Mouse (Mus musculus) neural tube, embryonic 15.5 days (tissue): Measurements from ENCODE around the gene Bach2. TPM values are rescaled to one million over a fixed set of nuclear protein-coding genes. Genes with fewer than 3 reads are reported as not detected.

Source experiments
- ATAC-seq: fragments of 200-750 bp; cut with Nextera tagmentation; 2 replicates; pipeline ENCODE4 v1.8.0; 2017; ENCODE audit warnings: mild to moderate bottlenecking, moderate TSS enrichment, moderate library complexity; ENCODE audit not compliant: low FRiP score
- H3K27ac ChIP-seq: fragments of 300-500 bp; sonication (generic); replicated peaks from 2 replicates; pipeline ENCODE4 v1.5.1; 2015; ENCODE audit warnings: mild to moderate bottlenecking, inconsistent platforms
- H3K27me3 ChIP-seq: fragments of 300-500 bp; sonication (generic); replicated peaks from 2 replicates; pipeline ENCODE4 v1.6.1; 2015; ENCODE audit warnings: inconsistent platforms
- H3K36me3 ChIP-seq: fragments of 300-500 bp; sonication (generic); 2 replicates; pipeline ENCODE4 v1.6.1; 2015; ENCODE audit warnings: inconsistent platforms
- H3K4me1 ChIP-seq: fragments of 300-500 bp; sonication (generic); 2 replicates; pipeline ENCODE4 v1.6.1; 2015; ENCODE audit warnings: inconsistent platforms
- H3K4me2 ChIP-seq: fragments of 300-500 bp; sonication (generic); 2 replicates; pipeline ENCODE4 v1.6.1; 2015; ENCODE audit warnings: inconsistent platforms, mild to moderate bottlenecking, moderate library complexity
- H3K4me3 ChIP-seq: fragments of 300-500 bp; sonication (generic); replicated peaks from 2 replicates; pipeline ENCODE4 v1.5.1; 2015; ENCODE audit warnings: mild to moderate bottlenecking, inconsistent platforms
- H3K9ac ChIP-seq: fragments of 300-500 bp; sonication (generic); replicated peaks from 2 replicates; pipeline ENCODE4 v1.6.1; 2015; ENCODE audit warnings: mild to moderate bottlenecking, inconsistent platforms
- H3K9me3 ChIP-seq: fragments of 300-500 bp; sonication (generic); replicated peaks from 2 replicates; pipeline ENCODE4 v1.6.1; 2016; ENCODE audit warnings: inconsistent platforms
- WGBS: fragments of 180-500 bp; shearing (Covaris S2); methylation state at CpG from one replicate; pipeline ENCODE4 v1.1.7; 2015; ENCODE audit warnings: mixed read lengths; 5-methylcytosine and 5-hydroxymethylcytosine counted together
- polyA plus RNA-seq: library from polyadenylated mRNA; unstranded; fragments of >200 nt; fragmentation: Nextera tagmentation; extraction: Ambion mirVana; gene quantifications from 2 replicates; pipeline ENCODE4 v1.2.1, GENCODE M21; 2015

Bach2 gene
- polyA plus RNA-seq, 1 experiment from 2014 or later = 24.3 TPM

GRCm38 (mm10) chr4:32245586-32245985 lies 7.0 kb downstream of the Bach2 start:
- Histone ChIP-seq H3K4me2 (no peak overlapping the region), H3K4me1 (peaks cover 82% of the 10 kb centered on the region), H3K9me3 (no peaks in the 10 kb centered on the region), H3K27ac (no peak overlapping the region), H3K4me3 (no peak overlapping the region), H3K9ac (no peak overlapping the region), H3K27me3 (no peaks in the 10 kb centered on the region), H3K36me3 (no peaks in the 10 kb centered on the region)
- WGBS = 81% methylated on average over 6 of the region's 6 CpGs
- no peak for ATAC-seq

DNA sequence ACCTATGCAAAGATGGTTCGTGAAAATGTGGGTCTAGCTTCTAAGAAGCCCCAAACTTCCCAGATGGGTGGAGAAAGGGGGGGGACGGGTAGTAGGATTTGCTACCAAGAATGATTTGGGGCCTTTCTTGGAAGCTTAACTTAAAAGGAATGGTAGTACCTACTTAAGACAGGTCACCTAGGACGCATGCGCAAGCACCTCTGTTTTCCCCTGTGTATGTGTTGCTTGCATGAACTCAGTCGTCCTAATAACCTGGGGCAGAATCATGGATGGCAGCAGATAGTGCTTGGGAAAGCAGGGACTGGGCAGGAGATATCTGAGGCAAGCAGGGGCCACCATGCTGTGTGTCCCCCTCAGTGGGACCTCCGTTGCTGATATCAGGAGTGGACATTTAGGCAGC lies 7.4 kb downstream of the Bach2 start:
- Histone ChIP-seq H3K9ac (no peak overlapping the region), H3K4me2 (no peak overlapping the region), H3K4me3 (no peak overlapping the region), H3K36me3 (no peaks in the 10 kb centered on the region), H3K27me3 (no peaks in the 10 kb centered on the region), H3K4me1 (peaks cover 82% of the 10 kb centered on the region), H3K9me3 (no peaks in the 10 kb centered on the region), H3K27ac (no peak overlapping the region)
- whole genome bisulfite sequencing = 83% methylated on average over 6 of the region's 6 CpGs
- ATAC-seq = no peak

DNA sequence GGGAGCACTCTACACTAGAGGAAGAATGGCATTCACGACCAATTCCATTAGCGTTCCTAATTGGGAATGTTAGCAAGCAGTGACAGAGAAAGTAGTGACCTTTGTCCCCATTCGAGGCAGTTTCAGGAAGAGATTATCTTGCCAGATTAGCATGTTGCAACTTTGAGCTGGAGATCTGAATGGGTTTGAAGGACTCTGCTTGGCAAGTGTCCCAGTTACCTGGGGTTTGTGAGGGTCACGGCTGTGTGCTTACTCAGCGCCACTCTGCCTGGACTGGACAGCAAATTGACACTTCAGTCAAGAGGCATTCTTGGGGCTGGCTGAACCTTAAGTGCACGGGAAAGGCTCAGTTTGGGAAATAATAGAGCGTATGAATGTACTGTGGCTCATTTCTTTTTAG lies 8.2 kb downstream of the Bach2 start:
- H3K4me1 ChIP-seq = peaks cover 78% of the 10 kb centered on the region
- H3K9me3 ChIP-seq = no peaks in the 10 kb centered on the region
- H3K4me2 ChIP-seq = no peak overlapping the region
- 27% methylated on average over 7 of the region's 7 CpGs for WGBS
- H3K36me3 ChIP-seq = no peaks in the 10 kb centered on the region
- no peak overlapping the region for H3K9ac ChIP-seq
- no peaks in the 10 kb centered on the region for H3K27me3 ChIP-seq
- H3K4me3 ChIP-seq = no peak overlapping the region
- no peak for ATAC-seq
- no peak overlapping the region for H3K27ac ChIP-seq

DNA sequence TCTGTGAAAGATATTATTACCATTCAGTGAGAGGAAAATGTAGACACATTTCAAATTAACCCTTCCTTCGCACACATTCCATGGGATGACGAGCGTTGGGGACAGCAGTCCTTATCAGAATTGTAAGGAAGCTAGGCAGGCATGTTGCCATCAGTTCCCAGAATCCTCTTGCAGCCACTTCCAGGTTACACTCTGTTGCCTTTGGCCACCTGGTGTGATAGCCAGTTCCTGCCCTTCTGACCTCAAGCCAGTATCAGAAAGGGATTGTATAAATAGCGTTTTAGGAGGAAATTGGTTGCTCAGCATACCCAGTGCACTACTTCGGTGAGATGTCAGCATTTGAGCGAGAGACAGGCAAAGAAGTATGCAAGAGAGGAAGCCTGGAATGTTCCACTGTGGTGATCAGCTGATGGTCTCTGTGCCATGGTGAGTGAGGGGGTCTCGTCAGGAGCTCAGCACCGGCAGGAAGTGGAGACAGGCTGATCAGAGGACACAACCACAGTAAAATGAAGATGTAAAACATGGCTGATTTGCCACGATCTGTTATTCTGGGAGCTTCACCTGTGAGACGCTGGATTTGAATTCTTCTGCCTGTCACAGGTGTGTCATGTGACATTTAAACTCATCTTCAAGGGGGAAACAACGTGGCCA lies 9.0 kb downstream of the Bach2 start:
- Histone ChIP-seq H3K4me1 (peaks cover 74% of the 10 kb centered on the region), H3K4me2 (no peak overlapping the region), H3K36me3 (no peaks in the 10 kb centered on the region), H3K9ac (no peak overlapping the region), H3K27me3 (no peaks in the 10 kb centered on the region), H3K27ac (no peak overlapping the region), H3K4me3 (no peak overlapping the region), H3K9me3 (no peaks in the 10 kb centered on the region)
- 80% methylated on average over 11 of the region's 11 CpGs for WGBS
- ATAC-seq = no peak

DNA sequence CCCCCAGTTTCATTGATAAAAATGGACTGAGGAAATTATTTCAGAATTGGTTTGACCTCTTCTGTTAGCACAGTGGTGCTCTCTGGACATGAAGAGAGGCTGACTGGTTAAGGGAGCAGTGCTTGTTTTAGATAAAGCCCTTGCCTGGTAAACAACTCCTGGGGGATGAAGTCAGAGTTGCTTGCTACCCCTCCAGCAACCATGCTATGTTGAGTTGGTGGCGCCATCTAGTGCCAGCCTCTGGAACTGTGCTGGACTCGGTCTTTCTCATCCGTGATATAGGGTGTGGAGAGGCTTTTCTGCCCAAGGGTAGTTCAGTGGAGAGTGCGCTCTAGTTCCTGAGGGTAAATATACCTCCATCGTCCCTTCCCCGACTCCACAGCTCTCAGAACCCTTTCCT lies 9.6 kb downstream of the Bach2 start:
- WGBS = 38% methylated on average over 6 of the region's 6 CpGs
- H3K36me3 ChIP-seq = no peaks in the 10 kb centered on the region
- no peak overlapping the region for H3K4me2 ChIP-seq
- H3K27ac ChIP-seq = no peak overlapping the region
- H3K4me1 ChIP-seq = peaks cover 67% of the 10 kb centered on the region
- ATAC-seq = no peak
- no peaks in the 10 kb centered on the region for H3K27me3 ChIP-seq
- no peak overlapping the region for H3K4me3 ChIP-seq
- H3K9me3 ChIP-seq = no peaks in the 10 kb centered on the region
- no peak overlapping the region for H3K9ac ChIP-seq

- ATAC-seq = no peak
Measured at GRCm38 (mm10) chr4:32248990-32249393, 10.4 kb downstream of the Bach2 start.

DNA sequence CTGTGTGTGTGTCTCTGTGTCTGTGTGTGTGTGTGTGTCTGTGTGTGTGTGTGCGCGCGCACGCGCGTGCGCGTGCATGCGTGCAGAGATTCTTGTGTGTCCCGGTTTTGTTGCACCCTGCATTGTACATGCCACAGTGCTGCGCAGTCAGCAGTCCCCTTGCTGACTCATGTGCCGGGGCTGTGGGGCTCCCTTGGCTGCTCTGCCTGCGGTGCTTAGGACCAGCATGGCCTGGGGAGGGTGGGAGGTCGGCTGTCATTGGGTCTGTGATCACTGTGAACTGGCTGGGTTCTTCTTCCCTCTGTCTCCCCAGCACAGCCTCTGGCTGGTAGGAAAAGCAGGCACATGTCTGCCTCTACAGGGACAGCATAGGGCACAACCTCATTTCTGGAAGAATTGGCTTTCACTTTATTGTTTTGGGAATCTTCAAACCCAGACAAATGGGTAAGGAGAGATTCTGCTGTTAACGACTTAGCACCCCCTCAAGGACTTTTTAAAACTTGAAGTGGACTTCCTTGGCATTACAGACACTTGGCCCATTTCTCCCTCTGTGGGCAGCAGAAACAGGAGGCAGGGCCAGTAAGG lies 11.2 kb downstream of the Bach2 start:
- H3K27me3 ChIP-seq = no peaks in the 10 kb centered on the region
- H3K4me1 ChIP-seq = peaks cover 57% of the 10 kb centered on the region
- WGBS = 59% methylated on average over 15 of the region's 15 CpGs
- peak overlapping the region; percentile 81 for H3K27ac ChIP-seq
- H3K4me2 ChIP-seq = peak overlapping the region; percentile 39
- peak; percentile 65 for ATAC-seq
- H3K36me3 ChIP-seq = no peaks in the 10 kb centered on the region
- no peaks in the 10 kb centered on the region for H3K9me3 ChIP-seq
- no peak overlapping the region; the same call in 1 of the 2 replicates for H3K9ac ChIP-seq
- H3K4me3 ChIP-seq = no peak overlapping the region

More at GRCm38 (mm10) chr4:32248990-32249393, 10.4 kb downstream of the Bach2 start:
- no peak overlapping the region for H3K4me3 ChIP-seq
- H3K4me1 ChIP-seq = peaks cover 62% of the 10 kb centered on the region
- H3K27ac ChIP-seq = no peak overlapping the region
- WGBS = 47% methylated on average over 9 of the region's 9 CpGs
- H3K36me3 ChIP-seq = no peaks in the 10 kb centered on the region
- H3K9me3 ChIP-seq = no peaks in the 10 kb centered on the region
- H3K4me2 ChIP-seq = no peak overlapping the region
- no peak overlapping the region for H3K9ac ChIP-seq
- no peaks in the 10 kb centered on the region for H3K27me3 ChIP-seq

GRCm38 (mm10) chr4:32250333-32251004 lies 11.9 kb downstream of the Bach2 start:
- peak overlapping the region; percentile 39 for H3K4me2 ChIP-seq
- H3K4me1 ChIP-seq = peaks cover 57% of the 10 kb centered on the region
- 0 out of 2 replicates have a peak overlapping the region, but pooled peaks have one; percentile 6 for H3K4me3 ChIP-seq
- ATAC-seq = peak; percentile 27; the same call in 1 of the 2 replicates
- peak overlapping the region; percentile 81 for H3K27ac ChIP-seq
- 8% methylated on average over 16 of the region's 16 CpGs for WGBS
- no peaks in the 10 kb centered on the region for H3K9me3 ChIP-seq
- no peaks in the 10 kb centered on the region for H3K27me3 ChIP-seq
- peak overlapping the region; percentile 12 for H3K9ac ChIP-seq
- no peaks in the 10 kb centered on the region for H3K36me3 ChIP-seq

DNA sequence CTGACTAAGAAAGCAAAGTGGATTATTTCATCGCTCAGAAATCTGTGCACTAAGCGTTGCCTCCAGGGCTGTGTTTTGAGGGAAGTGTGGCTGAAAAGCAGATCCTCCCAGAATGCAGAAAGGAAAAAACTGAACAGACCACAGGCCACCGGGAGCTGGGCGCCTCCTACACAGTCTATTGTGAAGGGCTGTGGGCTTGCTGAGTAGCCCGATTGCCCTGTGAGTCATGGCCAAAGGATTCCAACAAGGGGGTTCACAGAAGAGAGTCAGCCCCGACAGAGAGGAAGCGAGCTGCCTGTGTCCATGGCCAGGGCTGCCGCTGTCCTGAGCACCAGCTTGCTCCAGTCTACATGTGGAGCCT lies 12.4 kb downstream of the Bach2 start:
- peaks cover 54% of the 10 kb centered on the region for H3K4me1 ChIP-seq
- H3K9ac ChIP-seq = peak overlapping the region; percentile 12
- peak; percentile 25 for ATAC-seq

DNA sequence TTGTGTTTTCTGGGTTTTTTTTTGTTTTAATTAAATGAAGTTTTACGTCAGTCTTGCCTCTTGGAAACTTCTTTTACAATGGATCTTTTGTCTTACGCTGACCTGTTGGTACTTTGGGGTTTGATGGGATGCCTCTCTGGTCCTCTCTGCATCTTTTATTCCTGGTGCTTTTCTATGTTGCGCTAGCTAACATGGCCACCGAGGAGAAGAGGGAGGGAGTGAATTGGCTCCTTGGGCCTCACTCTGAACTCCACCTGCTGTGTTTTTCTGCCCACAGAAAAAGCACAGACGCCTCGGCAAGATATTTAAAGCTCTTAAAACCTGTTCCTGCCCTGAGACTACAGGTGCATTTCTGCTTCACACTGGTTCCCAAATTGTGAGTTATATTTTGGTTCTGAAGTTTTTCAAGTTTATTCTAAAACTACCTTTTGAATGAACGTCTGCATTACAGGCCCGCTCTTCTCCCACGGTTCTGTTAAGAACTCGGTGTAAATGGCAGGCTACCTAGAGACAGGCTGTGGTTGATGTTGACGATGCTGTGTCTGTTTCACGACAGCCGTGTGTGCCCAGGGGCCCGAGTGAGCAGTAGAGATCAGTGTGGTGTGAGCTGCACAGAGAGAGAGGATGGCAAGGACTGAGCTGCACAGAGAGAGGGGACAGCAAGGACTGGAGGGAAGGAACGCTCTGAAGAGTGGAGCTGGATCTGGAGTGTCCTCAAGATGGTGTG lies 13.5 kb downstream of the Bach2 start:
- Histone ChIP-seq H3K36me3 (no peaks in the 10 kb centered on the region), H3K27ac (no peak overlapping the region; the same call in 1 of the 2 replicates), H3K4me2 (no peak overlapping the region), H3K9ac (no peak overlapping the region), H3K4me1 (peaks cover 43% of the 10 kb centered on the region), H3K4me3 (no peak overlapping the region), H3K27me3 (no peaks in the 10 kb centered on the region), H3K9me3 (no peaks in the 10 kb centered on the region)
- 48% methylated on average over 15 of the region's 15 CpGs for WGBS
- no peak for ATAC-seq

More for the DNA sequence above, 12.4 kb downstream of the Bach2 start:
- H3K27ac ChIP-seq = peak overlapping the region; percentile 81
- H3K4me2 ChIP-seq = peak overlapping the region; percentile 39
- no peaks in the 10 kb centered on the region for H3K36me3 ChIP-seq
- no peaks in the 10 kb centered on the region for H3K9me3 ChIP-seq
- H3K4me3 ChIP-seq = 0 out of 2 replicates have a peak overlapping the region, but pooled peaks have one; percentile 6
- no peaks in the 10 kb centered on the region for H3K27me3 ChIP-seq
- WGBS = 9% methylated on average over 8 of the region's 8 CpGs

GRCm38 (mm10) chr4:32257686-32258085 lies 19.1 kb downstream of the Bach2 start:
- Histone ChIP-seq H3K27me3 (no peaks in the 10 kb centered on the region), H3K4me2 (no peak overlapping the region), H3K27ac (no peak overlapping the region), H3K4me1 (no peaks in the 10 kb centered on the region), H3K4me3 (no peak overlapping the region), H3K9ac (no peak overlapping the region), H3K36me3 (no peaks in the 10 kb centered on the region), H3K9me3 (no peaks in the 10 kb centered on the region)
- WGBS = 80% methylated on average over 12 of the region's 12 CpGs
- no peak for ATAC-seq
